Mouse (Mus musculus) subcutaneous adipose tissue, adult 2 months (tissue): ENCODE measurements around the gene Bend6. TPM values are rescaled to one million over a fixed set of nuclear protein-coding genes. Genes with fewer than 3 reads are reported as not detected.

Experiments used
- polyA plus RNA-seq: library from polyadenylated mRNA; depleted of rRNA; stranded (reverse); fragments of >200 nt; gene quantifications from 2 replicates; pipeline ENCODE4 v1.2.3, GENCODE M21; 2012; ENCODE audit warnings: low replicate concordance; rRNA removed

Bend6 gene
- polyA plus RNA-seq: 0.99 and 2.0 TPM in 2 replicates

DNA sequence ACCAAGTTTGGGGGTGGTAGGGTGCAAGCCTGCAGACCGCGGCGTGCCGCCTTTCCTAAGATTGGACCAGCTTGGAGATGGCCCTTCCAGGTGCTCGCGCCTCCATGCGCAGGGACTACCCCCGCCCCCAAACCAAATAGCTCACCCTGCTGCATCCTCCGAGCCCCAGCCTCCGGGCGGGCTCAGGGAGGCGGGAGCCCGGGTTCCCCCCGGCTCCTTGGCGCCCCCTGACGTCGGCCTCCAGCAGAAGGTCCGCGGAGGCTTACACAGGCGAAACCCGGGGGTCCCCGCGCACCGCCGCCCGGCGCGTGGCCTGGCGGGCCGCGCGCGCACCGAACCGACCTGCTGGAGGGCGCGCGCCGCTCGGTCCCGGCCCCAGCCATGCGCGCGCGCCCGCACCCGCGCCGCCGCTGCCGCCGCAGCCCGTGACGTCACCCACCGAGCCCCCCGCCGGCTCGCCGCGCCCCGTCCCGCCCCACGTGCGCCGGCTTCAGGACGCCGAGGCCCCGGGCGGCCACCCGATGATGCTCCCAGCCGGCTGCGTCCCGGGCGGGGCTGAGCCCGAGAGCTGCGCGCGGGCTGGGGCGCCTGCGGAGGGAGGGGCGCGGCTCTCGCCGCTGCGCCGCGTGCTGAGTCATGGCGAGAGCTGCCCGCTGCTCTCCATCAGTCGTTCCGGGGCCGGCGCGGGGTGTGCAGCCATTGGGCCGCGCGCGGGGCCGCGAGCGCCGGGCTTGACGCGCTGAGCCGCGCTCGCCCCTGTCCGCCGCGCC, at the start of gene Bend6:
Bend6 (minus strand) TSS at position 396 of the 770 bp plus-strand sequence.

DNA sequence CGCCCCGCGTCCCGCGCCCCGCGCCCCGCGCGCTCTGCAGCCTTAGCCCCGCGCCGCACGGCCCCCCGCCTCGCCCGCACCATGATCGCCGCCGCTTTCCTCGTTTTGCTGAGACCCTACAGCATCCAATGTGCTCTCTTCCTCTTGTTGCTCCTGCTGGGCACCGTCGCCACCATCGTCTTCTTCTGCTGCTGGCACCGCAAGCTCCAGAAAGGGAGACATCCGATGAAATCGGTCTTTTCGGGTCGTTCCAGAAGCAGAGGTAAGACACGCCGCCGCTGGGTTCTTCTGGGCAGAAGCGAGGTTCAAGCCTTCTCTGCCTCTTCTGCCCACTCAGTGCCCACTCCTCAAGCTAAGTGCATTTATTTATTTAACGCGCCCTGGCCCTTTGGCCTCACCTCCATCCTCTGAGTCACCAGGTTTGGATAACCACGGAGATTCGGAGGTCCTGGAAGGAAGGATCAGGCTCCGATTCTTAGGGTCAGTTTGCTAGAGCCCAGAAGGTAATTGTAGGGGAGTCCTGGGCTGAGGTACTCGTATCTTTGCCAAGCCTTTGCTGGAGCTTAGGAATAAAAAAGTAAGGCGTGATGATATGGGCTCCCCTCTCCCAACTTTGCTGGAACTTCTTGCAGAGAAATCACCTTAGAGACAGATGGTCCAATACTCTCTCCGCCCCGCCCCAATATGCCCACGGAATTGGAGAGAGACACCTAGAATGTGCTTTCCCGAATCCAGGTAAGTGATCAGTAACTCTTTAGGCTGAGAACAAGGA, 761 bp upstream of the Bend6 start, which contains the start of gene Dst:
Dst (plus strand) TSS at position 35 of the 772 bp plus-strand sequence.

DNA sequence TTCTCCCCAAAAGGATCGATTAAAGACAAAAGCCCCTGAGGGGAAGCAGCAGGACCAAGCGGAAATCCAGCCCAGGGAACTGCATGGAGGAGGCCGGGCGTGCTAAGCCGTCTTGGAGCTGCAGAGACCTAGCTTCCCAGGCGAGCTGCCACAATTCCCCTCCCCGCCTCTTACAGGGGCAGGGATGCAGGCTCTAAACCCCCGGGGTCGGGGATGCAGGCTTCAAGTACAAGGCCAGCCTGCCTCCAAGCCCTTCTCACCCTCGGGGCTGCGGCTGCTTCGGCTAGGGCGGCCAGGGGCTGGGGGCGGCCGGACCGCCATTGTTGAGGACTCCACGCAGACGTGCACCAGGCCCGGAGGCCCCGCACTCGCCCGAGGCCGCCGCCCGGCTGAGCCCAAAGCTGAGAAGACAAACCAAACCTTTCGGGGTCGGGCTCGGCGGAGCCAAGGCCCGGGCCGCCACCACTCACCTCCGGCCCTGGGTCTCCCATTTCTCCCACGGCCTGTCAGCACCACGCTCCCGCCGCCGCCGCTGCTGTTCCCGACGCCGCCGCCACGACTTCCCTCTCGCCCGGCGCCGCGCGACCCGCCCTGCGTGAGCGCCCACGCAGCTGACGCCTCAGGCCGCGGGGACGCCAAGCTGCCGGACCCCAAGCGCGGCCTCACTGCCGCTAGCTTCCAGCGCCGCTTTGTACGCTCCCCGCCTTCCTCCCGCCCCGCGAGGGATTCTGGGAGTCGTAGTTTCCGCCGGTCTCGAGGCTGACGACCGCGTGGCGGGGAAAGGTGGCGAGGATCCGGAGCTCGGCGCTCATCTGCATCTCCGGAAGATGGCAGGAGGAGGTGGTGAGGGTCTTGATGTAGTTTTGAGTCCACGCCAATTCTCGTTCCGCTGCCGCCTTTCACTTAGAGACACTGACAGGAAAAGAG, 93.5 kb downstream of the Bend6 start, which contains the start of gene Zfp451:
Zfp451 (minus strand) TSS at position 728 of the 927 bp plus-strand sequence.

Other genes with a start within 250 kb of the Bend6 start
- 4.6 and 8.7 TPM in 2 replicates for gene Prim2, start 238.0 kb downstream of the Bend6 start, polyA plus RNA-seq
- gene Rab23, start 187.9 kb downstream of the Bend6 start, polyA plus RNA-seq: 9.1 and 28.4 TPM in 2 replicates
- 9.4 and 41.4 TPM in 2 replicates for gene Bag2, start 150.0 kb downstream of the Bend6 start, polyA plus RNA-seq
- gene Zfp451, start 93.2 kb downstream of the Bend6 start, polyA plus RNA-seq: 5.1 and 11.0 TPM in 2 replicates
- gene Dst, start 409 bp upstream of the Bend6 start, polyA plus RNA-seq: 75.1 and 80.0 TPM in 2 replicates